Mouse (Mus musculus) intestine, embryonic 16.5 days (tissue): ENCODE results near the gene Inpp5a. TPM values are rescaled to one million over a fixed set of nuclear protein-coding genes. Genes with fewer than 3 reads are reported as not detected.
A peak's percentile ranks its signal among the peaks of the same experiment; 100 is the strongest.

Experiments
- ATAC-seq: fragments of 200-750 bp; cut with Nextera tagmentation; 2 replicates; pipeline ENCODE4 v1.8.0; 2017; ENCODE audit warnings: moderate TSS enrichment, moderate library complexity
- H3K27ac ChIP-seq: fragments of 300-500 bp; sonication (generic); 2 replicates; pipeline ENCODE4 v1.5.1; 2014; ENCODE audit warnings: mild to moderate bottlenecking, low read length
- H3K27me3 ChIP-seq: fragments of 300-500 bp; sonication (generic); replicated peaks from 2 replicates; pipeline ENCODE4 v1.6.1; 2014; ENCODE audit warnings: low read length, control low read depth, mixed read lengths; ENCODE audit not compliant: control insufficient read depth, insufficient read depth
- H3K36me3 ChIP-seq: fragments of 300-500 bp; sonication (generic); 2 replicates; pipeline ENCODE4 v1.6.1; 2014; ENCODE audit warnings: low read length, control low read depth; ENCODE audit not compliant: control insufficient read depth, insufficient read depth
- H3K4me1 ChIP-seq: fragments of 300-500 bp; sonication (generic); 2 replicates; pipeline ENCODE4 v1.6.1; 2014; ENCODE audit warnings: low read length, control low read depth, mixed read lengths; ENCODE audit not compliant: control insufficient read depth, insufficient read depth
- H3K4me2 ChIP-seq: fragments of 300-500 bp; sonication (generic); 2 replicates; pipeline ENCODE4 v1.6.1; 2014; ENCODE audit warnings: low read depth, low read length, control low read depth
- H3K4me3 ChIP-seq: fragments of 300-500 bp; sonication (generic); 2 replicates; pipeline ENCODE4 v1.5.1; 2014; ENCODE audit warnings: mild to moderate bottlenecking, low read length
- H3K9ac ChIP-seq: fragments of 300-500 bp; sonication (generic); 2 replicates; pipeline ENCODE4 v1.6.1; 2014; ENCODE audit warnings: low read depth, low read length
- H3K9me3 ChIP-seq: fragments of 300-500 bp; sonication (generic); 2 replicates; pipeline ENCODE4 v1.6.1; 2016; ENCODE audit warnings: low read length, control low read depth; ENCODE audit not compliant: control insufficient read depth
- whole genome bisulfite sequencing: fragments of 180-500 bp; shearing (Covaris S2); extraction: QIAGEN DNeasy Blood & Tissue Kit; methylation state at CpG from one replicate; pipeline ENCODE4 v1.1.7; 2014; 5-methylcytosine and 5-hydroxymethylcytosine counted together
- polyA plus RNA-seq: library from polyadenylated mRNA; unstranded; fragments of >200 nt; fragmentation: Nextera tagmentation; extraction: Ambion mirVana; gene quantifications from 2 replicates; pipeline ENCODE4 v1.2.1, GENCODE M21; 2015

Inpp5a gene
- polyA plus RNA-seq, 1 experiment from 2014 or later = 8.9 TPM

- WGBS = 92% methylated on average over 5 of the region's 5 CpGs
- ATAC-seq = peak; percentile 77
- Histone ChIP-seq H3K27ac (no peak overlapping the region; the same call in 1 of the 2 replicates), H3K4me2 (no peak overlapping the region), H3K4me3 (no peak overlapping the region), H3K36me3 (0 out of 2 replicates have a peak, but pooled peaks cover 4% of the 10 kb centered on the region), H3K27me3 (no peaks in the 10 kb centered on the region), H3K9ac (no peak overlapping the region), H3K4me1 (no peaks in the 10 kb centered on the region), H3K9me3 (no peaks in the 10 kb centered on the region)
These were observed 127.7 kb downstream of the Inpp5a start for GRCm38 (mm10) chr7:139516661-139517016.

GRCm38 (mm10) chr7:139518352-139518751 is 129.4 kb downstream of the Inpp5a start:
- no peaks in the 10 kb centered on the region for H3K9me3 ChIP-seq
- no peak for ATAC-seq
- H3K36me3 ChIP-seq = 0 out of 2 replicates have a peak, but pooled peaks cover 4% of the 10 kb centered on the region
- H3K27ac ChIP-seq = no peak overlapping the region
- H3K27me3 ChIP-seq = no peaks in the 10 kb centered on the region
- H3K4me2 ChIP-seq = no peak overlapping the region
- no peak overlapping the region for H3K9ac ChIP-seq
- H3K4me1 ChIP-seq = no peaks in the 10 kb centered on the region
- H3K4me3 ChIP-seq = no peak overlapping the region
- 78% methylated on average over 3 of the region's 3 CpGs for WGBS

GRCm38 (mm10) chr7:139528309-139529076 is 139.6 kb downstream of the Inpp5a start:
- Histone ChIP-seq H3K27ac (no peak overlapping the region), H3K9me3 (no peaks in the 10 kb centered on the region), H3K9ac (no peak overlapping the region), H3K27me3 (no peaks in the 10 kb centered on the region), H3K36me3 (no peaks in the 10 kb centered on the region), H3K4me1 (no peaks in the 10 kb centered on the region), H3K4me2 (no peak overlapping the region), H3K4me3 (no peak overlapping the region)
- 42% methylated on average over 15 of the region's 15 CpGs for WGBS
- ATAC-seq = peak; percentile 21; the same call in 1 of the 2 replicates

DNA sequence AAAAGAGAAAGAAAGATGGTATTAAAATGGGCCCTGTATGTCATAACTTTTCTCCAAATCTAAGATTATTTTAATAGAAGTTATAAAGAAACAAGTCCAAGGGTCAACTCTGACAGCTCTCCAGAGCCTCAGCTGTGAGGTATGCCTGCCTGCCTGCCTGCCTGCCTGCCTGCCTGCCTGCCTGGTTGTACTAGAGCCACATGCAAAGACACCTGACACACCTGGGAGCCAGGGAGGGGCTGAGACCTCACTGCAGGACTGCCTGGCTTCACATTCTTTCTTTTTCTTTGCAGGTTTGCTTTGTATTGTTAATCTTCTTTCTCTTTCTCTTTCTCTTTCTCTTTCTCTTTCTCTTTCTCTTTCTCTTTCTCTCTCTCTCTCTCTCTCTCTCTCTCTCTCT is 140.3 kb downstream of the Inpp5a start:
- Histone ChIP-seq H3K9me3 (no peaks in the 10 kb centered on the region), H3K27ac (no peak overlapping the region), H3K9ac (no peak overlapping the region), H3K4me2 (no peak overlapping the region), H3K36me3 (no peaks in the 10 kb centered on the region), H3K4me1 (no peaks in the 10 kb centered on the region), H3K27me3 (no peaks in the 10 kb centered on the region), H3K4me3 (no peak overlapping the region)
- peak; percentile 74 for ATAC-seq

GRCm38 (mm10) chr7:139530591-139531427 is 141.9 kb downstream of the Inpp5a start:
- Histone ChIP-seq H3K4me1 (no peaks in the 10 kb centered on the region), H3K4me2 (no peak overlapping the region), H3K36me3 (no peaks in the 10 kb centered on the region), H3K27ac (no peak overlapping the region), H3K9ac (no peak overlapping the region), H3K9me3 (no peaks in the 10 kb centered on the region), H3K4me3 (no peak overlapping the region), H3K27me3 (no peaks in the 10 kb centered on the region)
- no peak for ATAC-seq
- whole genome bisulfite sequencing = 55% methylated on average over 16 of the region's 16 CpGs

GRCm38 (mm10) chr7:139531428-139531801 is 142.5 kb downstream of the Inpp5a start:
- Histone ChIP-seq H3K9ac (no peak overlapping the region), H3K4me3 (no peak overlapping the region), H3K36me3 (no peaks in the 10 kb centered on the region), H3K27ac (no peak overlapping the region), H3K27me3 (no peaks in the 10 kb centered on the region), H3K9me3 (no peaks in the 10 kb centered on the region), H3K4me2 (no peak overlapping the region), H3K4me1 (no peaks in the 10 kb centered on the region)
- no peak for ATAC-seq
- WGBS = 76% methylated on average over 4 of the region's 4 CpGs

GRCm38 (mm10) chr7:139536331-139536730 is 147.4 kb downstream of the Inpp5a start:
- no peak for ATAC-seq
- no peak overlapping the region for H3K27ac ChIP-seq
- no peak overlapping the region for H3K4me3 ChIP-seq
- no peak overlapping the region for H3K4me2 ChIP-seq
- no peaks in the 10 kb centered on the region for H3K27me3 ChIP-seq
- WGBS = 87% methylated on average over 5 of the region's 5 CpGs
- no peaks in the 10 kb centered on the region for H3K4me1 ChIP-seq
- H3K9ac ChIP-seq = no peak overlapping the region
- no peaks in the 10 kb centered on the region for H3K9me3 ChIP-seq
- H3K36me3 ChIP-seq = no peaks in the 10 kb centered on the region

GRCm38 (mm10) chr7:139536831-139537230 is 147.9 kb downstream of the Inpp5a start:
- Histone ChIP-seq H3K9ac (no peak overlapping the region), H3K36me3 (no peaks in the 10 kb centered on the region), H3K4me1 (no peaks in the 10 kb centered on the region), H3K4me2 (no peak overlapping the region), H3K27me3 (no peaks in the 10 kb centered on the region), H3K27ac (no peak overlapping the region), H3K4me3 (no peak overlapping the region), H3K9me3 (no peaks in the 10 kb centered on the region)
- 92% methylated on average over 2 of the region's 2 CpGs for WGBS
- ATAC-seq = no peak

DNA sequence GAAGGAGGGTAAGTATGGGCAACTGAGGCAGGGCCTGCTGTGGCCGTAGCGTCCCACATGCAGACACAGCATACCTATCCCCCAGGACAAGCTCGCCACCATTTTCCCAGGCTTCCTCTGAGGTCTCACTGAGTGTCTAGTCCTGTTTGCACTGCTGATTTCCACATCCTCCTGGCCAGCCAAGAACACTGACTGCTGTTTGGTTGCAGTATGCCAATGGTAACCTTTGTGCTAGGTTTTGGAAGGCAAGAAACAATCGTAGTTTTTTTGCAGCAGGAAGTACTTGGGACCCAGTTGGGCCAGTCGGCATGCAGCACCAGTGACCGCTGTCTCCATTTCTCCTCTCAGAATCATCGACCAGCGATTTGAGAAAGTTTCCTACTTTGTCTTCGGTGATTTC is 148.9 kb downstream of the Inpp5a start:
- Histone ChIP-seq H3K4me3 (no peak overlapping the region), H3K27ac (no peak overlapping the region), H3K4me2 (no peak overlapping the region), H3K9me3 (no peaks in the 10 kb centered on the region), H3K9ac (no peak overlapping the region), H3K36me3 (no peaks in the 10 kb centered on the region), H3K27me3 (no peaks in the 10 kb centered on the region), H3K4me1 (no peaks in the 10 kb centered on the region)
- WGBS = 92% methylated on average over 9 of the region's 9 CpGs
- ATAC-seq = no peak
